Mouse (Mus musculus) lung, embryonic 15.5 days (tissue): ENCODE data around the gene Lrrc8d. TPM values are rescaled to one million over a fixed set of nuclear protein-coding genes. Genes with fewer than 3 reads are reported as not detected.
"Not testable (repeated sequence)": the region's sequence is repeated elsewhere in the genome, so short reads cannot be mapped to it uniquely, and the experiment has no call there.

Experiments
- ATAC-seq: fragments of 200-750 bp; cut with Nextera tagmentation; 2 replicates; pipeline ENCODE4 v1.8.0; 2017; ENCODE audit warnings: moderate number of reproducible peaks, borderline replicate concordance; ENCODE audit not compliant: low FRiP score, low TSS enrichment; ENCODE audit errors: extremely low read depth
- H3K27ac ChIP-seq: fragments of 300-500 bp; sonication (generic); 2 replicates; pipeline ENCODE4 v1.5.1; 2015; ENCODE audit warnings: moderate library complexity, mild to moderate bottlenecking, inconsistent platforms
- H3K27me3 ChIP-seq: fragments of 300-500 bp; sonication (generic); 2 replicates; pipeline ENCODE4 v1.6.1; 2015; ENCODE audit warnings: inconsistent platforms
- H3K36me3 ChIP-seq: fragments of 300-500 bp; sonication (generic); 2 replicates; pipeline ENCODE4 v1.6.1; 2015; ENCODE audit warnings: inconsistent platforms
- H3K4me1 ChIP-seq: fragments of 300-500 bp; sonication (generic); 2 replicates; pipeline ENCODE4 v1.6.1; 2015; ENCODE audit warnings: inconsistent platforms
- H3K4me2 ChIP-seq: fragments of 300-500 bp; sonication (generic); 2 replicates; pipeline ENCODE4 v1.6.1; 2015; ENCODE audit warnings: inconsistent platforms, mild to moderate bottlenecking, moderate library complexity
- H3K4me3 ChIP-seq: fragments of 300-500 bp; sonication (generic); 2 replicates; pipeline ENCODE4 v1.5.1; 2015; ENCODE audit warnings: mild to moderate bottlenecking, inconsistent platforms
- H3K9ac ChIP-seq: fragments of 300-500 bp; sonication (generic); 2 replicates; pipeline ENCODE4 v1.6.1; 2015; ENCODE audit warnings: inconsistent platforms
- H3K9me3 ChIP-seq: fragments of 300-500 bp; sonication (generic); 2 replicates; pipeline ENCODE4 v1.6.1; 2016; ENCODE audit warnings: inconsistent platforms
- whole genome bisulfite sequencing: fragments of 180-500 bp; shearing (Covaris S2); methylation state at CpG from one replicate; pipeline ENCODE4 v1.1.7; 2015; 5-methylcytosine and 5-hydroxymethylcytosine counted together
- polyA plus RNA-seq: library from polyadenylated mRNA; unstranded; fragments of >200 nt; fragmentation: Nextera tagmentation; extraction: Ambion mirVana; gene quantifications from 2 replicates; pipeline ENCODE4 v1.2.1, GENCODE M21; 2015

The Lrrc8d gene
- polyA plus RNA-seq, 1 experiment from 2014 or later, result 21.0 TPM

DNA sequence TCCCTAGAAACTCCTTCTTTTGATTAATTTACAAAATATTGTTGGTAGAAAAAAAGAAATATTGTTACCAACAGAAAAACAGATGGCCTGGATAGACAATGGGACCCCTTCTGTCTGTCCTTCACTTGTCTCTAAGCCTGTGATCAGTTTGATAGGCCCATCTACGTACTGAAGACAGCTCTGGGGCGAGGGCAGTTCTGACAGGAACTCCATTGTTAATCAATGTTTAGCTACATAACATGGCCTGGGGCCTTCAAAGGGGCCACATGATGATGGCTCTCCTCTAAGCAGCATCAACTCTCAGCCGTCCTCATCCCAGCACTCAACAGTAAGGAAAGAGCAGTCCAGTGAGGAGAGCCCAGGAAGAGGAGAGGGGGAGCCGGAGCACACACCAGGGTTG lies 27.4 kb upstream of the Lrrc8d start:
- Histone ChIP-seq H3K27ac (no peak overlapping the region), H3K9me3 (no peaks in the 10 kb centered on the region), H3K36me3 (no peaks in the 10 kb centered on the region), H3K4me1 (no peaks in the 10 kb centered on the region), H3K27me3 (no peaks in the 10 kb centered on the region), H3K4me2 (no peak overlapping the region), H3K4me3 (no peak overlapping the region), H3K9ac (no peak overlapping the region)
- ATAC-seq, result no peak
- 60% methylated on average over 4 of the region's 4 CpGs for WGBS

DNA sequence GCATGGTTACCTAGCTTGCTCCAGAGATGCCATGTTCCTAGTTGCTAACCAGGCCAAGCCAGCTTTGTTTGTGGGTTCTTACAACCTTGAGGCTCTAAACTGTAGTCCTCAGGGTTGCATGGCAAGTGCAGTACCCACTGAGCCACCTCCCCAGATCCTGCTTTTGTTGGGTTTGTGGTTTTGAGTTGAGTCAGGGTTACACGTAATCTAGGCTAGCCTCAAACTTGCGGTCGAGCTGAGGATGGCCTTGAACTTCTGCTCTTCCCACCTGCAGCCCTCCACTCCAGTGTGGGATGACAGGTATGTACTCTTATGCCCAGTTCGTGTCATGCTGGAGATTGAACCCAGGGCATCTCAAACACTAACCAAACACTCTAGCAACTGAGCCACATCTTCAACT lies 24.3 kb upstream of the Lrrc8d start:
- H3K4me1 ChIP-seq, result peaks cover 9% of the 10 kb centered on the region; the same call in 1 of the 2 replicates
- ATAC-seq, result no peak
- H3K4me3 ChIP-seq, result no peak overlapping the region
- no peak overlapping the region for H3K9ac ChIP-seq
- no peaks in the 10 kb centered on the region for H3K27me3 ChIP-seq
- WGBS, result 82% methylated on average over 4 of the region's 4 CpGs
- no peaks in the 10 kb centered on the region for H3K36me3 ChIP-seq
- no peak overlapping the region for H3K4me2 ChIP-seq
- no peak overlapping the region for H3K27ac ChIP-seq
- no peaks in the 10 kb centered on the region for H3K9me3 ChIP-seq

DNA sequence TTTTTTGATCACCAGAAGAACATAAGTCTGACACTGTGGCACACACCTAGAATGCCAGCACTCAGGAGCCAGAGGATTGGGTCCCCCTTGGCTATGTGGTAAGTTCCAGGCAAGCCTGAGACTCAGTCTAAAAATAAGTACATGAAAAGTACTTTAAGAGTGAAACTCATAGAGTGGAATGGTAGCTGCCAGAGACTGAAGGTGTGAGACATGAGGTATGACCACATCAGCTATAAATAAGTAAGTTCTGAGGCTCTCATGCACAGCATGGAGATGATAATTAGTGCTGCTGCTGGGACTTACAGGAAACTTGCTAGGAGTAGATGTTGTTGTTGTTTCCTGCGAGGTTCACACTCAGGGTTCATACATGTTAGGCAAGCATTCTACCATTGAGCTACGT lies 22.7 kb upstream of the Lrrc8d start:
- no peak overlapping the region for H3K27ac ChIP-seq
- H3K9ac ChIP-seq, result no peak overlapping the region
- 76% methylated on average over 2 of the region's 2 CpGs for WGBS
- H3K36me3 ChIP-seq, result no peaks in the 10 kb centered on the region
- no peak overlapping the region for H3K4me2 ChIP-seq
- H3K9me3 ChIP-seq, result no peaks in the 10 kb centered on the region
- H3K27me3 ChIP-seq, result no peaks in the 10 kb centered on the region
- H3K4me3 ChIP-seq, result no peak overlapping the region
- peaks cover 14% of the 10 kb centered on the region; the same call in 1 of the 2 replicates for H3K4me1 ChIP-seq
- ATAC-seq, result no peak

DNA sequence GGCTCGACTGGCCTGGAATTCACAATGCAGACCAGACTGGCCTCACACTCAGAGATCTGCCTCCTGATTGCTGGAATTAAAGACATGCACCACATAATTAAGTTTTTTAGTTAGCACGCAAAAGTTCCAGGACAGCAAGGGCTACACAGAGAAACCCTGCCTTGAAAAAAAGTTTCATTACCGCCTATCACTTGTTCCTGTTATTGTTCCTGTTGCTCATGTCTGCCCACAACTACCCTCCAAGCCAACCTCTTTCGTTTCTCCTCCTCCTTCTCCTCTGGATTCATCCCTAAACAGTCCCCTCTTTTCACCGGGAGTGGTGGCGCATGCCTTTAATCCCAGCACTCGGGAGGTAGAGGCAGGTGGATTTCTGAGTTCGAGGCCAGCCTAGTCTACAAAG lies 21.5 kb upstream of the Lrrc8d start:
- H3K4me3 ChIP-seq, result no peak overlapping the region
- no peak overlapping the region for H3K4me2 ChIP-seq
- H3K27me3 ChIP-seq, result no peaks in the 10 kb centered on the region
- 81% methylated on average over 8 of the region's 8 CpGs for WGBS
- no peak for ATAC-seq
- H3K9me3 ChIP-seq, result no peaks in the 10 kb centered on the region
- H3K4me1 ChIP-seq, result peaks cover 14% of the 10 kb centered on the region; the same call in 1 of the 2 replicates
- H3K9ac ChIP-seq, result no peak overlapping the region
- no peaks in the 10 kb centered on the region for H3K36me3 ChIP-seq
- H3K27ac ChIP-seq, result no peak overlapping the region

DNA sequence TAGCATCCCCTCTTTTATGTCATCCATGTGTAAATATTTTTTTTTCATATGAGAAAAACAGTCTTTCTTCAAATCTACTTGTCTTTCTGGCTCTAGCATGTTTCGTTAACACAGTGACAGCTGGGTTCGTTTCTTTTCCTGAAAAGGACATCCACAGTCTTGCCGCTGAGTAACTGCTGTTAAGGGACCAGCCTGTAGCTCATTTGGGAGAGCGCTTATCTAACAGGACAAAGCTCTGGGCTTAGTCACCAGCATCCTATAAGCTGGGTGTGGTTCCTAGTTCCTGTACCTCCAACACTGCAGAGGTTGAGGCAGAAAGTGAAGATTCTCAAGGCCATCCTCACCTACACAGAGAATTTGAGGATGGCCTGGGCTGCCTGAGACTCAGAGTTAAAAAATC lies 20.5 kb upstream of the Lrrc8d start:
- 65% methylated on average over 4 of the region's 4 CpGs for WGBS
- H3K9ac ChIP-seq, result no peak overlapping the region

DNA sequence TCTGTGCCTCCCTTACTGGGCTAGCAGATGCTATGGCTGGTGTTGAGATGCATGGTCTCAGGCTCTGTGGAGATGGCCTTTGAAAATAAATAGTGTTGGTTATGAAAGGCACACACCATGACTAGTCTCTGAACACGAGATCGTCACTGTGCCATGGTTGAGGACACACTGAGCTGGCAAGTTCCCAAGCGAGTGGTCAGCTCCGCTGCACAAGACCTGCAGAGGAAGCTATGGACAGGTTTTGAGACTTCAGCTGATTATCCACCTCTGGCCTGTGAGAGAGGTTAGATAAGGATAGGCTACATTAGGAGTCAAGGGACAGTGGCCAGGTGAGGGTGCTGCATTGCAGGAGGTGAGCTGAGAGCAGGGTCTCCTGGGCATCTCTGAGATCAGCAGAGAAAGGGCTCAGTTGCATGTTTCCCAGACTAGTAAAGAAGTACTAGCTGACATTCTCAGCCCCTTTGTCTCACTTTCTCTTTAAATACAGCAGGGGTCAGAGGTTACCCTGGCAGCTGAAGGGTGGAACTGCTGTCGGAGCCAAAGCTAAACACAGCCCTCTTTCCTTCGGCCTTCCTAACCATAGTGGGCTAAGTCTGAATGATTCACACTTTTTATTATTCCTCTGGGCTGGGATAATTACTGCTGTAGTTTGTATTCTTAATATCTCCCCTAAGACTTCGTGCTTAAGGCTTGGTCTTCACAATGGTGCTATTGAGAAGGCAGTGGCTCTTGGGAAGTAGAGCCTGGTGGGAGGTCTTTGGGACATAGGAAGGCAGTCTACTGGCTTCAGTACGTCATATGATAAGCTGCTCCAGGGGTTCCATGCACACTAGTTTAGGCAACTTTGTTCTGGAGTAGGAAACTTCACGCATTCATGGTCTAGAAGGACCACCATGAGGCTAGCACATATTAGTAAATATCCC lies 19.6 kb upstream of the Lrrc8d start:
- ATAC-seq, result peak; percentile 24; the same call in 1 of the 2 replicates
- Histone ChIP-seq H3K4me1 (peaks cover 14% of the 10 kb centered on the region; the same call in 1 of the 2 replicates), H3K27me3 (no peaks in the 10 kb centered on the region), H3K9ac (no peak overlapping the region), H3K4me3 (no peak overlapping the region), H3K27ac (no peak overlapping the region), H3K36me3 (no peaks in the 10 kb centered on the region), H3K9me3 (no peaks in the 10 kb centered on the region), H3K4me2 (no peak overlapping the region)
- 52% methylated on average over 9 of the region's 9 CpGs for WGBS

More for the DNA sequence above, 20.5 kb upstream of the Lrrc8d start:
- H3K4me2 ChIP-seq, result no peak overlapping the region
- no peaks in the 10 kb centered on the region for H3K36me3 ChIP-seq
- H3K27me3 ChIP-seq, result no peaks in the 10 kb centered on the region
- no peak overlapping the region for H3K27ac ChIP-seq
- peaks cover 14% of the 10 kb centered on the region; the same call in 1 of the 2 replicates for H3K4me1 ChIP-seq
- ATAC-seq, result no peak
- no peaks in the 10 kb centered on the region for H3K9me3 ChIP-seq
- H3K4me3 ChIP-seq, result no peak overlapping the region

DNA sequence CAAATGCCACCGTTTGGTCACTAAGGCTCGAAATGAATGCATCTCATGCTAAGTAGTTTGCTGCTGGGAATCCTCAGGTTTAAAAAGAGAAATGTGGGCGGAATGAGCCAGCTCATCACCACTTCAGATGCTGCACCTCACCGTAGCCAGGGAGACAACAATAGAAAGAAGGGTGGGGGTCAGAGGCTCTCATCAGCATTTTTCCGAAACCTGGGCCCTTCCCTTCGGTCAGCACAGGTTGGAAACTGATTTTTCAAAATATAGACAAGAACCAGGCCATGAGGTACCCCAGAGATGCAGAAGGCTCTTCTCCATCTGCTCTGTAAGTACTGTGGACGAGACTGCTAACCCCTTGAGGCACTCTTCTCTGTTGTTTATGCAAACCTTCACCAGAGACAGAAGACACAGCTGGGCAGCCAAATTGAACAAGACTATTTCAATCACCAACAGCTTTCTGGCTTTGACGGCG lies 17.6 kb upstream of the Lrrc8d start:
- H3K4me1 ChIP-seq, result peaks cover 14% of the 10 kb centered on the region; the same call in 1 of the 2 replicates
- H3K4me3 ChIP-seq, result no peak overlapping the region
- no peak for ATAC-seq
- H3K9ac ChIP-seq, result no peak overlapping the region
- no peaks in the 10 kb centered on the region for H3K9me3 ChIP-seq
- WGBS, result 61% methylated on average over 9 of the region's 9 CpGs
- H3K4me2 ChIP-seq, result no peak overlapping the region
- no peaks in the 10 kb centered on the region for H3K27me3 ChIP-seq
- H3K27ac ChIP-seq, result no peak overlapping the region
- H3K36me3 ChIP-seq, result no peaks in the 10 kb centered on the region

DNA sequence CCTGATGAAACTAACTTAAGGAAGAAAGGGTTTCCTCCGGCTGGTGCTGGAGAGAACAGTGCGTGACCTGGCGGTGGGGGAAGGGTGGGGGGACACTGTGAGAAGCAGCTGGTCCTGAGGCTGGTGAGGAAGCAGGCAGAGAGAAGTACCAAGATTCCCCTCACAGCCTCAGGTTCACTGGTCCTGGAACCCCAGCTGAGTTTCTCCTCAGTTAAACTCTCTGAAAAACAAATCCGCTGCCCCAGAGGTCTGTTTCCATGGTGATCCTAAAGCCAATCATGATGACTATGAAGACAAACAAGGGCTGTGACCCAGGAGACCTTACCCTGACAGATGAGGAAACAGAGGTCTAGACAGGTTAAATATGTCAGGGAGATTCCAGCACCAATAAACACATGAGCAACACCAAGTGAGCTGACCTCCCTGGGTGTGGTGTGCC lies 15.8 kb upstream of the Lrrc8d start:
- no peaks in the 10 kb centered on the region for H3K27me3 ChIP-seq
- WGBS, result 48% methylated on average over 4 of the region's 4 CpGs
- no peak for ATAC-seq

DNA sequence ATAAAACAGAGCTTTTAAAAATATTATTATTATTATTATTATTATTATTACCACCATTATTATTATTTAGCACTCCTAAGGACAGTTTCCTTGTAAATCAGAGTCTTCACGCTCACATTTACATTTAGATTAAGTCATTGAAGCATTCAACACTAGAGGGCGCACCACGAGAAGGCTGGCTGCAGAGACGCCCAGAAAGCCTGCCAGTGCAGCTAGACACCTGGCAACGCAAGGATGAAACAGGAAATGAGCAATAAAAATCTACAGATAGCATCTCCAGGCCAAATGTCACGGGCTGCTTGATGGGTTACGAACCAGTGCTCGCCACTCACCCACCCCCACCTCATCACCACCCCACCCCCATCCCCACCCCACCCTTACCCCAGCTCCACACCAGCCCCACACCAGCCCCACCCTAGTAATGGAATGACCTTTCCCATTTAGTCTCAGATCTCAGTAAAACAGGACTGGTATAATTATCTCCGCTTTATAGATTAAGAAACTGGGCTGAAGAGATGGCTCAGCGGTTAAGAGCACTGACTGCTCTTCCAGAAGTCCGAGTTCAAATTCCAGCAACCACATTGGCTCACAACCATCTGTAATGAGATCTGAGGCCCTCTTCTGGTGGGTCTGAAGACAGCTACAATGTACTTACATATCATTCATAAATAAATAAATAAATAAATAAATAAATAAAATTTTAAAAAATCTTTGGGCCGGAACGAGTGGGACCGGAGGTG lies 14.7 kb upstream of the Lrrc8d start:
- Histone ChIP-seq H3K27me3 (no peaks in the 10 kb centered on the region), H3K4me2 (no peak overlapping the region), H3K27ac (no peak overlapping the region), H3K9me3 (no peaks in the 10 kb centered on the region), H3K9ac (no peak overlapping the region), H3K4me3 (no peak overlapping the region), H3K36me3 (no peaks in the 10 kb centered on the region), H3K4me1 (peaks cover 9% of the 10 kb centered on the region; the same call in 1 of the 2 replicates)
- 27% methylated on average over 14 of the region's 14 CpGs for WGBS
- ATAC-seq, result no peak; the same call in 1 of the 2 replicates

More for the DNA sequence above, 15.8 kb upstream of the Lrrc8d start:
- Histone ChIP-seq H3K9ac (no peak overlapping the region), H3K4me2 (no peak overlapping the region), H3K9me3 (no peaks in the 10 kb centered on the region), H3K36me3 (no peaks in the 10 kb centered on the region), H3K27ac (no peak overlapping the region), H3K4me1 (peaks cover 14% of the 10 kb centered on the region; the same call in 1 of the 2 replicates), H3K4me3 (no peak overlapping the region)

DNA sequence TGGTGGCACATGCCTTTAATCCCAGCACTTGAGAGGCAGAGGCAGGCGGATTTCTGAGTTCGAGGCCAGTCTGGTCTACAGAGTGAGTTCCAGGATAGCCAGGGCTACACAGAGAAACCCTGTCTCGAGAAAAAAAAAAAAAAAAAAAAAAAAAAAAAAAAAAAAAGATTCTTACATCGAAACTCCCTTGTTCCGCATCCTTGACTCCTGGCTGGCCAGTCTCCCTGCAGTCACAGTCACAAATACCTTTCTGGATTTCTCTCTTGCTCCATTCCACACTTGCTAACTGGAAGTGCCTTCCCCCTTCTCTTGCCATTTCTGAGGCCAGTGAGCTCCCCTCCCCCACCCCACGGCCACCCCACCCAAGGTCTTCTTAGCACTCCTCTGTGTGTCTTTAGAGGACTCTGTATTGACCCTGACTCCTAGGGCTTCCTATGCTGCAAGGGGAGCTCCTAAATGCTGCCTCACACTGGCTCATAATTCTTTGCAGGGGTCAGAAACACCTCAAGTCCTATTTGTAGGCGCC lies 13.9 kb upstream of the Lrrc8d start:
- ATAC-seq, H3K9me3 ChIP-seq, H3K27me3 ChIP-seq, H3K4me3 ChIP-seq, H3K27ac ChIP-seq, H3K9ac ChIP-seq, H3K36me3 ChIP-seq, H3K4me1 ChIP-seq, H3K4me2 ChIP-seq: not testable (repeated sequence)
- WGBS, result 69% methylated on average over 7 of the region's 7 CpGs

DNA sequence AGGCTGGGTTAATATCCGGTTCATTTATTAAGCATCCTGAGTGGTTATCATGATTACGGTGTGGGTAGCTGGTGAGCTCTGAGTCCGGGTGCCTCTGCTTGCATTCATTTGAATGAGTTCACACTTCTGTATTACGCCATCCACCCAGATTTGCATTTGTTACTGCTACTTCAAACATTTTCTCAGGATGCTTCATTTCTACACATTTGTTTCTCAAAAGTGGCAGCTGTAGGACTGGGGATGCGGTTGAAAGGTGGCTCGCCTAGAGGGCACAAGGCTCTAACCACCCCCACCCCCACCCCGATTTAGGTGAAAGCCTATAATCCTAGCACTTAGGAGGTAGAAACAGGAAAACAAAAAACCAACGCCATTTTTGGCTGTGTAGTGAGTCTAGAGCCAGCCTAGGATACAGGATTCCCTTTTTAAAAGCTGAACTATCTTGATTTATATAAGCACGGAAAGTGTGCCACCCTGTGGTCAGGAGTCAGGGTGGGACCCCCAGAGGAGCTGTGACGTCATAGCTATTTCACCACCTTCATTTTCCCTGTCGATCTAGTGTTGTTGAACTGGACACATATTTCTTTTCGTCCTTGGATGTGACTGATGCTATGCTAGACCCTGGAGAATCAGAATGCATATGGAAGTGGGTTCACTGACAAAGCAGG lies 13.3 kb upstream of the Lrrc8d start:
- 53% methylated on average over 12 of the region's 12 CpGs for WGBS
- Histone ChIP-seq H3K27me3 (no peaks in the 10 kb centered on the region), H3K27ac (no peak overlapping the region), H3K36me3 (no peaks in the 10 kb centered on the region), H3K9me3 (no peaks in the 10 kb centered on the region), H3K9ac (no peak overlapping the region), H3K4me3 (no peak overlapping the region), H3K4me1 (peaks cover 7% of the 10 kb centered on the region; the same call in 1 of the 2 replicates), H3K4me2 (no peak overlapping the region)
- no peak for ATAC-seq
